Mouse (Mus musculus): ENCODE measurements around the gene Ikzf3.

DNA sequence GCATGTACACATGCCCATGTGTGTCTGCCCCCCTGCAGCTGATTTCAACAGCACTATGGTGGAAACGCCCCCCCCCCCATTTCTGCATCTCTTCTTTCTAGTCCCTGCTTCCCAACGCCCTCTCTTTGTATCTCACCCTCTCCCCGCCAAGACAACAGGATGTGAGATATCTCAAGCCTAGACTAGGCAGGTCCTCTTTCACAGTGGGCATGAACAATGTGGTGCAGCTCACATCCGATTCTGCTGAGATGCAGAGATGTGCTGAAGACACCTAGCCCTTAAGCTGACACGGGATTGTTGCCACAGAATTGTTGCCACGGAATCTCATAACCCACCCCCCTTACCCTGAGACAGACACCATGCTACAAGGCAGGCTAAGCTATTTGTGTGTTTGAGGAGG lies 81.3 kb downstream of the Ikzf3 start:
- no peak for TF ChIP-seq POLR2A (IDR thresholded peaks at IDR 0.05; ENCODE audit: borderline replicate concordance, extremely low read depth, insufficient read depth, insufficient read length, poor library complexity, severe bottlenecking)
- no peak for TF ChIP-seq CTCF (IDR thresholded peaks at IDR 0.05; ENCODE audit: borderline replicate concordance, extremely low read depth, insufficient read depth, insufficient read length)

Measured in brain, embryonic 14.5 days (tissue).